Mouse (Mus musculus) mesoderm, embryonic 11.5 days (tissue): ENCODE measurements around the gene Soat1.

Experiments
- DNase-seq: peaks from one replicate; pipeline ENCODE4 v3.0.0-alpha.2; 2012; ENCODE audit warnings: low read depth, low spot score

The Soat1 gene

GRCm38 (mm10) chr1:156464963-156465362, 9.2 kb downstream of the Soat1 start:
- no peak for DNase-seq

GRCm38 (mm10) chr1:156463981-156464853, 9.9 kb downstream of the Soat1 start:
- DNase-seq = no peak

GRCm38 (mm10) chr1:156462273-156462991, 11.7 kb downstream of the Soat1 start:
- no peak for DNase-seq

GRCm38 (mm10) chr1:156461036-156461435, 13.1 kb downstream of the Soat1 start:
- no peak for DNase-seq

GRCm38 (mm10) chr1:156460216-156460615, 13.9 kb downstream of the Soat1 start:
- DNase-seq = no peak

GRCm38 (mm10) chr1:156459690-156460089, 14.4 kb downstream of the Soat1 start:
- DNase-seq = no peak

- DNase-seq = no peak
Observed at GRCm38 (mm10) chr1:156458391-156459060, 15.6 kb downstream of the Soat1 start.

GRCm38 (mm10) chr1:156455005-156455758, 18.9 kb downstream of the Soat1 start:
- no peak for DNase-seq

- no peak for DNase-seq
Observed at GRCm38 (mm10) chr1:156454384-156454783, 19.7 kb downstream of the Soat1 start.

GRCm38 (mm10) chr1:156453876-156454275, 20.3 kb downstream of the Soat1 start:
- no peak for DNase-seq

- no peak for DNase-seq
Observed at GRCm38 (mm10) chr1:156450478-156450877, 23.7 kb downstream of the Soat1 start.

- DNase-seq = no peak
Observed at GRCm38 (mm10) chr1:156449691-156450090, 24.4 kb downstream of the Soat1 start.

- DNase-seq = no peak
Observed at GRCm38 (mm10) chr1:156449089-156449488, 25.0 kb downstream of the Soat1 start.

GRCm38 (mm10) chr1:156445049-156445448, 29.1 kb downstream of the Soat1 start:
- DNase-seq = no peak

GRCm38 (mm10) chr1:156442776-156443175, 31.4 kb downstream of the Soat1 start:
- no peak for DNase-seq

- DNase-seq = no peak
Observed at GRCm38 (mm10) chr1:156442266-156442665, 31.9 kb downstream of the Soat1 start.

- no peak for DNase-seq
Observed at GRCm38 (mm10) chr1:156437726-156438125, 36.4 kb downstream of the Soat1 start.

GRCm38 (mm10) chr1:156437016-156437708, 37.0 kb downstream of the Soat1 start:
- no peak for DNase-seq

- no peak for DNase-seq
Observed at GRCm38 (mm10) chr1:156433497-156433896, 40.6 kb downstream of the Soat1 start.

GRCm38 (mm10) chr1:156432498-156432897, 41.6 kb downstream of the Soat1 start:
- DNase-seq = no peak

- no peak for DNase-seq
Observed at GRCm38 (mm10) chr1:156428434-156428833, 45.7 kb downstream of the Soat1 start.
